Mouse (Mus musculus) adipocyte (in vitro differentiated cells): ENCODE measurements around the gene Pigv.
"Not testable (repeated sequence)": the region's sequence is repeated elsewhere in the genome, so short reads cannot be mapped to it uniquely, and the experiment has no call there.

Source experiments
- DNase-seq: peaks from one replicate; pipeline ENCODE4 v3.0.0-alpha.2; 2016; ENCODE audit warnings: low spot score

The Pigv gene

DNA sequence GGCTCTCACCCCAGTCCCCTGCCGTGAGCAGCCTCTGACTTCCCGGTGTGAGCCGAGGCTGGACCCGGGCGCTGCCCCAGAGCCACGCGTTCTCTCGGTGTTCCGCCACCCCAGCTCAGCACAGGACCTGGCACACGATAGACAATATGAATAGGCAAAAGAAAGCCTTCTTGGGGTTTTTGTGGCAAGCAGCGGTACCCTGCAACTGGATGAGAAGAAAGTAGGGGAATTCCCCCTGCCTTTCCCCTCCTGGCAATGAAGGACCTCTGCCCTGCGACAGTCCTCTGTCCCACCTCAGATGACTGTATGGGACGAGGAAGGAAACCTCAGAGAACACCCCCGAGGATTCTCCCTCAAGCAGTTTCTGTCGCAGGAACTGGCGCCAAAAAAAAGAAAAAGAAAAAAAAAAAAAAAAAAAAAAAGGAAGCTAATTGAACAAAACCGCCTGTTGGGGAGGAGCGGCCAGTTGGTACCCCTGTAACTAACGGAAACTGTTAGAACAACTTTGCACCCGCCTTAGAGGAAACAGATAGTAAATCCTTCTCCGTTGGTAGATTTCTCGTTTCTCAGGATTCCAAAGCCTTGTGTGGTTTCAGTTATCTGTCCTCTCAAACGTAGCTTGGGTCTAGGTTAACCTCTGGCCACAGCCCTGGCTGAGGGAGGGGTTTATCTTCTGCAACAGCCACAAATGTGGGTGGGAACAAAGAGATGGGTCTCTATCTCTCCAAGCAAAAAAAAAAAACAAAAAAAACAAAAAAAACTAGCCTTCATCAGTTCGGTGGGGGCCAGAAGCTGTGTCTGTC lies 599 bp upstream of the Pigv start:
- DNase-seq, result peak; percentile 76

DNA sequence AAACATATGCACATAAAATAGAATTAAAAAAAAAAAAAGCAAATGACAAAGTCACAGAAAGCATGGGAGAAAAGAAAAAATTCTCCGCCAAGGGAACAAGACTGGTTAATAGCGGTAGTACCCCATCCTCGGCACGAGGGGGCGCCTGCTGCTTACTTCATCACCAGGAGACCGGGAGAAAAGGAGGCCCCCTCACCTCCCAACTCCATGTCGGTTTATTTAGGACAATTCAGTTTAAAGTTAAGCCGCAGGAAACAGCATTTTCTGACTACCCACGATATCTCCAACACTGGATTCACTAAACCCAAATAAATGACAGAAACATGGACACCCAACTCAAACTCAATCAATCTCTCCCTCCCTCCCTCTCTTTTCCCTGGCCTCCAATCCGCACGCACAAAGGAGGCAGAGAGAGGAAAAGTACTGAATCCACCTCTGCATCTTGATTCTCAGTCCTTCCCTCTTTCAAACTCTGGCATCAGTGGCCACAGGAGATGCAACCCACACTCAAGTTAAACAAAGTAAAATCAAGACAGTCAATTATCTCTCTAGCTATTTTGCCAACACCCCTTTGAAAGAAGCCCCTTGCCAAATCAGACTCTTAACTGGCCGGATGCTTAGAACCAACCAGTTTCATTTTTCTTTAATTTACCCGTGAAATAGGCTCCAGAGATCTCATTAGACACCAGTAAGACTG lies 1.1 kb downstream of the Pigv start:
- DNase-seq, result peak; percentile 86

GRCm38 (mm10) chr4:133669652-133670210 lies 2.7 kb downstream of the Pigv start:
- DNase-seq, result peak; percentile 53

DNA sequence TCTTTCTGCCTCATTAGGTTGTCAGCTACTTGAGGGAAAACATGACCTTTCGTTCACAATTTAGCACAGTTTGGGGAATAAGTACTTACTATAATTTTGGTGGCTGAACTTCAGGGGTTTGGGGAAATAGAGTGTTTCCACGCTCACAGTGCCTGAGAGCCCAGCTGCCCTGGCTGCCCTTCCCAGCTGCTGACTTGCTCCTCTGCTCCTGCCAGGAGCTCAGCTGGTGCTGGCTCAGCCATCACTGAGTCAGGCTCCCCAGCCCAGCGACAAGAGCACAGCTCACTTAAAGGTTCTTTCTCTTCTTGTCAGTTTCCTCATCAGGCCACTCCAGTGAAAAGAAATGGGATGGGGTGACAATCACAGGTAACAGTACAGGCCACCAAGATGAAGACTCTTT lies 3.9 kb downstream of the Pigv start:
- DNase-seq, result peak; percentile 76

DNA sequence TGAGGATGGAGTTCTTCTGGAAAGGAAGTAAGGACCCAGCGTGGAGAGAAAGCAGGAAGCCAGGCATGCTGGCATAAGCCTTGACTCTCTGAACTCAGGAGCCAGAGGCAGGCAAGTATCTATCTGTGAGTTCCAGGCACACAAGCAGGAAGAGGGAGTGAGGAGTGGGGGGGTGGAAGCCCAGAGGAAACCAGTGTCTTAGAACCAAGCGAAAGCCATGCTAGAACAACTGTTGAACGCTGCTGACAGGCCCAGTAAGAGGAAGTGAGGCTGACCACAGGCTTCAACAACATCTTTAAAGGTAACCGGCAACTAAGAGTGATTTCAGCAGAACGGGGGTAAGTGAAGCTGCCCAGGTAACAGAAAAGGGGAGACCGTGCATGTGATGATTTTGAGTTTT lies 6.2 kb downstream of the Pigv start:
- no peak for DNase-seq

GRCm38 (mm10) chr4:133665118-133665517 lies 7.3 kb downstream of the Pigv start:
- DNase-seq, result no peak

DNA sequence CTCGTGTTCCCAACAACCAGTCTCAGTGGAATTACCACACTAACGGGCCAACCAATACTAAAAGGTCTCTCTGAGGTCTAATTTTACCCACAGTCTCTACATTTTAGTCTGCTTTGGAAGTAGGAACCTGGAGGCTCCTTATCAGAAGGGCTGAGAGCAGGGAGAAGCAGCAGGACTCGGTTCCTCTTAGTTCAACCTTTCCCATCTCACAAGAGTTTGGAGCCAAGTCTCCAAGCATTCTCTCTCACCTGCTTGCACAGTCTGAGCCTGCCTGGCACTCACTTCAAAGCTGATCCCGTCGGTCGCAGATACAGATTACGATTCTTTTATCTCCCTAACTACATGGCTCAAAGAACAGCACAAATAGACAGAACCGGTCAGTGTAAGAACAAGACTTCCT lies 9.5 kb downstream of the Pigv start:
- DNase-seq, result no peak

DNA sequence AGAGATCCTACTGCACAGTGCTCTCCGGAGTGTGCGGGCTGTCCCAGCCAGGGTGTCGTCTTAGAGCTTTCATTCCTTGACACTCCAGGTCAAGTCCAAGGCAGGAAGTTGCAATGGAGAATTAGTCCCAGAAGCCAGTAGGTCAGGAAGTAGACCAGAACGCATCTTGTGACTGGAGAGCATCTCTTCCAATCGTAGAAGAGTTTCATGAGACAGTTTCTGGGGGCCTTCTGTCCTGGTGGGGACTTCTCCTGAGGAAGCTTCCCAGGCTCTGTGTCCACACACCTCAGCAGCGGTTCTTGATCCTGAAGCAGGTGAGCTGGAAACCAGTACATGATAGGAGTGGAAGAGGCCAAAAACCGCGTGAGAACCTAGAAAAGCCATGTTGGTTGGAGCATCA lies 10.0 kb downstream of the Pigv start:
- DNase-seq, result no peak

DNA sequence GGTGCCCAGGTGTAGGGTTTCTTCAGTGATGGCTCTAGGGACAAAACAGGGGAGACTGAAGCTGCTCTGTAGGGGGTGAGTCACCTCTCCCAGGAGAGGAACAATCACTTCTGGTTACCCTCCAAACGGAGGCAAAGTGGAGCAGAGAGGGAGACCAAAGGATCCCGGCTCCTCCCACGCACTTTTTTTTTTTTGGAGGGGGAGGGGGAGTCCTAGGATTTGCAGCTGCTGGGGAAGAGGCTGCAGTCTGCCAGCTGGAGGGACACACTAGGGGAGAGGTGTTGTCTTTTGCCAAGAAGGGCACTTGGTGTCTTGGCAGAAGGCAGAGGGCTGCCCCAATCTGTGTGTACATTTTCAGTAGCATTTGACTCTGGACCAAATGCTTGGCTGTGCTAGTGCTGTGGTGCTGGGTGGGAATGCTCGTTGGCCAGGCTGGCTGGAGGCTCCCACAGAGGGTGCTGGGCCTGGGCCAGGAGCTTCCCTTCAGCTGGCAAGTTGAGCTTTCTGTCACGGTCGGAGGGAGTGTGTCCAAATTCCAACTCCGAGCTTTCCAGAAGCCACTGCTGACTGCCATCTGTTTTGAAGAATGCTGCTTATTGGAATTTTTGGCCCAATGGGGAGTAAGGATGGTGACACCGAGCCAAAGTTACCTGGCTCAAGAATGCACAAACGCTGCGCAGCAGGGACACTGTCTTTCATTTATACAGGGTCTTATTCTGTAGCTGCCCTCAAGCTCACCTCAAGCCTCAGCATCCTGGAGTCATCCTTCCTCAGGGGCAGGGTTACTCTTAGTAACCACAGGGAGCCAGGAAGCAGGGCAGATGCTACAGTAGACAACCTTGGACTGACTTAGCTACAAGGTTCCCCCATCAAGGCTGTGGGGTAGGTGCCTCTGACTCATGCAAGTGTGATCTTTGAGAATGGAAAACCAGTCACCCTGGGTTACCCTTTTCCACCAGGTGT lies 12.0 kb downstream of the Pigv start:
- DNase-seq, result peak; percentile 100

DNA sequence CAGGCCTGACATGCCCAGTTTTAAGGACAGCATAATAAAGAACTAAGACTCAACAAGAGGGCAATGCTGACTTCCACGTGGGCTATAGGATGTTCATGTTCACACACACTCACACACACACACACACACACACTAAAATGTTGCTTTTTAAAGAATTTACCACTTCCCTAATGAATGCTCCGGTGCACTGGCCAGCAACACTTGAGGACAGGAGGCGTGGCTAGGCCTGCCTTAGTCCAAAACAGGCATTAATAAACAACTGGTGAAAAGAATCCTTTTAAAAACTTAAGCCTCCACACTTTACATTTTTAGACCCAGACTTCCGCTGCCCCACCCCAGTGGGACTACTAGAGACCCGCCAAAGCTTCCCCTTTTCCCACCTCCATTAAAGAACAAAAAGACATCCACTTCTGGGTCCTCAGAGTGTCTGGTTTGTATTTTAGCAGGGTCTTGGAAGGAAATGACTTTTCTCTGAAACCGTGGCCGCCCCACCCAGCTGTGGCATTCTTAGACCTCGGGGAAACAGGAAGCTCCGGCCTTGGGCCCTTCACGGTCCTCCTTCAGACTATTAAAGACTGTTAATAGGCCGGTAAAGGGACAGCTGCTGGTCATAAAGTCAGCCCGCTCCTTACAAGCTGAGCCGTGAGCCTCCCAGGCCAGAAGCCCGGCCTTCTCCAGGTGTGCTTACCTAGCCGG lies 12.8 kb downstream of the Pigv start:
- DNase-seq, result peak; percentile 73

GRCm38 (mm10) chr4:133658729-133659128 lies 13.7 kb downstream of the Pigv start:
- no peak for DNase-seq

DNA sequence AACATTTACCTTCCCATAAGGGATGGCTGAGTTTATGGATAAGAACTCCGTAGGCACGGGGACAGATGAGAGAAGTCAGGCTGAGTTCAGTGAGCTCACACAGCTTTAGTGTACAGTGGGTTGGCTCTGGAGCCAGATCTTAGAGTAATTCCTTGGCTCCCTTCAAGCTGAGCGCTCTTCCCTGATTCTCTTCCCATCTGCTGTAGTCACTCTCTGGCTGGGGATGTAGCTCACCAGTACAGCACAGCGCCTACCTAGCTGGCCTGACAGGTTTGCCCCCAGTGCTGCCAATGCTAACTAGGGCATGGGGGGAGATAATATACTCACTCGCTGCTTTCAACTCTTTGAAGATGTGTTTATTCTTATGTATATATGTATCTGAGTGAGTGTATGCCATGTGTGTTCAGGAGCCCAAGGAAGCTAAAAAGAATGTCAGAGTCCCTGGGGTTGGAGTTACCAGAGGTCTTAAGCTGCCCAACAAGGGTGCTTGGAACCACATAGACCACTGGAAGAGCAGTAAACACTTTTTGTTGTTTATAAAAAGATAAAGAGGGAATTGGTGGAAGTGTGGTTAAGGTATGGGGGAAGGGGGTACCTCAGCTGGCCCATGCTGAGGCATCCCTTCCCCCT lies 14.5 kb downstream of the Pigv start:
- no peak for DNase-seq

DNA sequence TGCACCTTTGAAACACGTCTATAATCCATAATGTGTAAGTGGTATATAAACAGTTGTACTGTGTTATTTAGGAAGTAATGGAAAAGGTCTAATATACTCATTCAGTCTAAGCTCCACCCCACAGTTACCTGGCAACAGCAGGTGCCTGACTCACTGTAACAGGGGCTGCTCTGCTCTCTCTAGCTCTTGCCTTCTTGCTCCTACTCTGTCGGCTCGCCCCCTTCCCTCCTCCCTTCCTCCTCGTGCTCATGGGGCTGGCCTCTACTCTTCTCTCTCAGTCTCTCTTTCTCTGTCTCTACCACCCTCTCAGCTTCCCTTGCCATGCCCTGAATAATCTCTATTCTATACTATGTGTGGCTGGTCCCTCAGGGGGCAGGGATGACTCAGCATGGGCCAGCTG lies 15.4 kb downstream of the Pigv start:
- DNase-seq, result no peak

DNA sequence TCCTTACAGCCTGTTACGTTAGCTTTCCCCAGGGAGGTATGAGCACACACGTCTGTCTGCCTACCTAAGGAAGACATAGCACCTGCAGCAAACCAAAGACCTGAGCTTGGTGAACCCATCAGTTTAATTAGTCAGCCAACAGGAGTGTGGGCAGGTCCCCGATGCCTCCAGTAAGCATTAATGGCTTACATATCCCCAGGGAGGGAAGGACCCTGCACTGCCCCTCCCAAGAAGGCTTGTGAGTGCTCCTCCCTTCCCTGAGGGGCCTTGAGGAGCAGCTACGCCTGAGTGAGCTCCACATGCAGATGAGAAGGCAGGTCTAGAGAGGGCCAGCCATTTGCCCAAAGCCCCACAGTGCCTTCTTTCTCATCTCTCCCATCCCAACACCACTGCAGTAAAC lies 16.2 kb downstream of the Pigv start:
- DNase-seq, result no peak

GRCm38 (mm10) chr4:133654070-133654469 lies 18.4 kb downstream of the Pigv start:
- not testable (repeated sequence) for DNase-seq

DNA sequence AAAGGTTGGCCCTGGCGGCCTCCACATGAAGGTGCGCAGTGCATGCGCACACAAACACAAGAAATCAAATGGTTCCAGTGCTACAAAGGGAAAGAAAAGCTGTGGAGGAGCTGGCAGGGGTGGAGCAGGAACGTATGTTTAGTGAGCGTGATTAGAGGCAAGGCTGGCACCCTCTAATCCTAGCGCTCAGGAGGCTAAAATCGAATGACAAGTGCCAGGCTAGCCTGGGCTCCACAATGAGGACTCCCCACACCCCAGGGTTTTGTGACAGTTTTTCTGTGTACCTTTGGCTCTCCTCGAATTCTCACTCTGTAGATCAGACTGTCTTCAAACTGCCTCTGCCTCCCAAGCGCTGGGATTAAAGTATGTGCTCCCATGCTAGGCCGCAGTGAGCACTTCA lies 19.7 kb downstream of the Pigv start:
- no peak for DNase-seq

DNA sequence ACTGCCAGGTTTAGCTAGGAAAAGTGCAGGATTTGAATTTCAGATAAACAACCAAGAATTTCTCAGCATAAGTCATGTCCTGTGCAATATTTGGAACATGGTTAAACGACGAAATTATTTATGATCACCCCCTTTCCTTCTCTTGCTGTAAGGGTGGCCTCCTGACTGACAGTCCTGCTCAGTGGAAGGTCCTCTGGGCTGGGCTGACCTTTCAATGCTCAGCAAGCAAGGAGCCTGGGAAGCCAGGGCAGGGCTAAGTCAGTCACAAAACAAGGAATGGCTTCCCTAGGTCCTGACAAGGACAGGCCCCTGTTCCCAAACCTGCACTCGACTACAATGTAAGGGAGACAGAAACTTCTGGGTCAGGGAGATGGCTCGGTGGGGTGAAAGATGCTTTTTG lies 20.5 kb downstream of the Pigv start:
- DNase-seq, result peak; percentile 25

DNA sequence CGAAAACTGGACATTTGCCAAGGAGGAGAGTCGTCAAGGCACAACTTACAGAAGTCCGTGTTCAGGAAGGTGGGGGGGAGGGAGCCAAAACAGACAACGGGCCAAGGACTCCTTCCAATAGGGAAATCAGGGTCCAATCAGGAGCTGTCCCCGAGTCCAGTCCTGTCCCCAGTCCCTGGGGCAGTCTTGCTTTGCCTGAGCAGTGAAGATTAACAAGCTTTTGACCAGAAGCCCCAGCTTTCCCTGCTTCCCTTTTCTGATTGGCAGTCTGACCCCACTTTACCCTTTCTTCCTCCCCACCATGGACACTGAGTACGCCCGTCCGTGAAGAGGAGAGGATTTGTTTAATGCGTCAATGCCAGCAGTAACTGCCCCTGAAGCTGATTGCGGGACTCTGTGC lies 21.0 kb downstream of the Pigv start:
- no peak for DNase-seq

GRCm38 (mm10) chr4:133649989-133650699 lies 22.3 kb downstream of the Pigv start, which contains the start of gene Zdhhc18:
Gene Zdhhc18 (minus strand): TSS chr4:133650154.
- peak; percentile 73 for DNase-seq

DNA sequence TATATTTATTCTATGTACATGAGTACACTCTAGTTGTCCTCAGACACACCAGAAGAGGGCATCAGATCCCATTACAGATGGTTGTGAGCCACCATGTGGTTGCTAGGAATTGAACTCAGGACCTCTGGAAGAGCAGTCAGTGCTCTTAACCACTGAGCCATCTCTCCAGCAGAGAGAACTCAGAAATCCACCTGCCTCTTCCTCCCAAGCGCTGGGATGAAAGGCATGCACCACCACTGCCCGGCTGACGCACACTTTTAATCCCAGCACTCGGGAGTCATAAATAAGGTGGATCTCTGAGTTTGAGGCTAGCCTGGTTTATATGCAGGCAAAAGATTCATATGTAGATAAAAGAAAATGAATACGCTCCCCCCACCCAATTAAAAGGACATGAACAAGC lies 23.0 kb downstream of the Pigv start:
- not testable (repeated sequence) for DNase-seq
